Mouse (Mus musculus) forelimb bud, embryonic 11.5 days (tissue): ENCODE measurements around the gene Nelfb.

Source experiments
- DNase-seq: peaks from one replicate; pipeline ENCODE4 v3.0.0-alpha.2; 2012; ENCODE audit warnings: low read depth, low spot score

Nelfb gene

GRCm38 (mm10) chr2:25230581-25230980, 19.3 kb upstream of the Nelfb start:
- DNase-seq: no peak

DNA sequence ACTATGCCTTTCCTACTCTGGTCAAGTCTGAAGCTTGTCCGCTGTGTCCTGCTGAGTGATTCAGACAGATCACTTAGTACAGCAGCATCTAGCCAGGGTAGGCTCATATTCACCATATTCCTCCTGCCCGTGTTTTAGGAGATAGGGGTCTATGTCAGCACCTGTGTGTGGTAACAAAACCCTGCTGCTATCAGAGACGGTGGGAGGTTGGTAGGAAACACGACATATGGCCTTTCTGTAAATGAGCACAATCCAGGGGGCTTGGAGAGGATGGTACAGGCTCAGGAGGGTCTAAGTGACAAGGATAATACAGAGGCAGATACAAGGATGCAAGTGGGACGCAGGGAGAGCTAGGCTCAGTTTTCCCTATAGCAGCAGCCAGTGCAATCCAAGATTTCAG, 18.3 kb upstream of the Nelfb start:
- DNase-seq: no peak

- no peak for DNase-seq
Measured at GRCm38 (mm10) chr2:25228995-25229530, 17.8 kb upstream of the Nelfb start.

DNA sequence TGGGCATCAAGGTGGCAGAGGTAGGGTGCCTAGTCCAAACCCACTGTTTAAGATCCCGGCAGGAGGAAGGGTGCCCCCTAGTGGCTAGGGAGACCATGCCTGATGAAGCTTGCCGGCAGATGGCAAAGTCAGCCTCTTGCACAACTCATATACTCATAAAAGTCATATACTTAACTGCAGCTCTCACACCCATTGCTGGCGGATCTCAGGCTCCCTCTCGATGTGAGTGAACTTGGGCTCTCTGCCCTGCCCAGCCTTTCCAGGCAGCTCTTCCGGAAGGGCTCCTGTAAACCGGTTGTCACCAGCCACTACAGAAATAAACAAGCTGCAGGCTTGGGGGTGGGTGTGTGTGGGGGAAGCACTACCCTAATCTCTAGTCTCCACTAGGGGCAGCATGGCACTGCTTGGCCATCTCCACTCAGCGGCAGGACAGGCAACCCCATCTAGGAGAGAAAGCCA, 17.2 kb upstream of the Nelfb start:
- peak; percentile 84 for DNase-seq

DNA sequence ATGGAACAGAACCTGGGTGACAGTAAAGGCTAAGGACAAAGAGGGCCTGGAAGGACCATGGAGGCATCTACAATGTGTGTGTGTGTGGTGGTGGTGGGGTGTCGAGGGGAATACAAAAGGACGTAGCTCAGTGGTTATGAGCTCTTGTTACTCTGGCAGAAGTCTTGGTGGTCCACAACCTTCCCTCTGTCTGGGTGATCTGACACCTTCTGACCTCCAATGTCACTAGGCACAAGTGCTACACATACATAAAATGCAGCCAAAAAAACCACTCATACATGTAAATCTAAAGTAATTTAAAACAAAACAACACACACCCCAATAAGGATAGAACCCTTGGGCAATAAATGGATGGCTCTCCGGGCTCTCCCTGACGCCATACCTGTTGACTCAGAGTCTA, 16.1 kb upstream of the Nelfb start:
- no peak for DNase-seq

- no peak for DNase-seq
Measured at GRCm38 (mm10) chr2:25226864-25227263, 15.6 kb upstream of the Nelfb start.

DNA sequence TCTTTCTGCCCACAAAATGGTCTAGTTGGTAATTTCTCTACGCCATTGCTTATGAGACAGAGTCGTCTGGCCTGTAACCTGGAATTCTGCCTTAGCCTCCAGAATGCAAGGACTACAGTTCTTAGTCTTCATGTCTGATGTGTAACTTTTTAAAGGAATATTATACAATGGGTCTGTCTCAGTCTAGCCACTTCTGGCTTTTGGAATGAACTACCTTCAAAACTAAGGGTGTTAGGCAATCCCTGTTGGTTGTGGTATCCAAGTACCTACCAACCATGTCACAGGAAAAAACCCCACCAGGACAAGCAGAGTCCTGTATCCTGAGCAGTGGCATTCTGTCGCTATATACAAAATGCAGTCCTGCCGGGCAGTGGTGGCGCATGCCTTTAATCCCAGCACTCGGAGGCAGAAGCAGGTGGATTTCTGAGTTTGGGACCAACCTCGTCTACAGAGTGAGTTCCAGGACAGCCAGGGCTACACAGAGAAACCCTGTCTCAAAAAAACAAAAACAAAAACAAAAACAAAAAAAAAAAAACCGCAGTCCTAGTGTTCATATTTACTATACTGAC, 14.6 kb upstream of the Nelfb start:
- DNase-seq: no peak

DNA sequence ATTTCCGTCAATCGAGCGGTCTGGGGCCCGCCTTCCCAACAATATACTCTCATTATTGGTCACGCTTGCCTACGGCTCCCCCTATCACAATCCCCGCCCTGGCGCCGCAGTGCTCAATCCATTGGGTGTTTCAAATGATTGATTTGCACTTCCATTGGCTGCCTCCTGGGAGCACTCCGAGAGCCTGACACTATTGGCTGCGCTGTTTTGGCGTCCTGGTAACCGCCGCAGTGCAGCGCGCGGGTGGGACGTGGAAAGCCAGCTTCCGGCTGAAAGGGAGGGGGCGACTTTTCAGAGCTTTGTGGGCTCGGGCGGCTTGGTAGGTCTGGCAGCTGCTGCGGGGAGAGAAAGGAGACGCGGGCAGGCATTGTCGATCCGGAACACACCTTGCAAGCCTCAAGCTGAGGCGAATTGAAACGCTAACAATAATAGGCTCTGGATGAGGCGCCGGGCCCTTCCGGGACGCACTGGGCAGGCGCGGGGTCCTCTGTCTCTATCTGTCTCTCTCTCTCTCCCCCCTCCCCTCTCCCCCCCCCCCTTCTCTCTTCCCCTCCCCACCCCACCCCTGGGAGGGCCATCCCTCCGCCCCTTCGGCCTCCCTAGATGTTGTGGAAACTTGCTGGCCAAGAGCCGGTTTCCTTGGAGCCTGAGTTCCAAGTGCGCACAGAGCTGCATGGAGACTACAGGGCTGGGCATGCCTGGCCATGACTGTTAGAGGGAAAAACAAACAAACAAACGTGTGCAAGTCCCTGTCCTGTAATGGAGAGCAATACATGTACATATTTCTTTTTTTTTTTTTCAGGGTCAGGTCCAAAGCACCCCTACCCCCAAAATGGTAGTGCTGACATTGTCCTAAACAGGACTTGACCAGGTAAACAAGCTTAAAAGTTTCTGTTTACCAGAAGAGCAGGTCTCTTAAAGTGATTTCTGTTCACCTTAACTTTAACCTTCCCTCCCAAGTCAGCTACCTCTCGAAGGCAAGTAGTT, 13.8 kb upstream of the Nelfb start:
- DNase-seq: peak; percentile 99

DNA sequence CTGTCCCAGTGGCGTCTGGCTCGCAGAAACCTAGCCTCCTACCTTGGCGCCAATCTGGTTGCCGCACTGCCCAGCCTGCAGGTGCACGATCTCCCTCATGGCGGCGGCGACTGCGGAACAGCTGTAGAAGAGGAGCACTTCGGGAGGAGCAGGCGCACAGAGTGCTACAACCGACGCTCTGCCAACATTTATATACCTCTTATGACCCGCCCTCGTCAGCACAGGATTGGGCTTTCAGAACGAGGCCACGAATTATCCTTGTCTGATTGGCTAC, 13.1 kb upstream of the Nelfb start, which contains the start of gene Tubb4b:
TSS of gene Tubb4b (minus strand) at position 211 of the 274 bp plus-strand sequence.
- no peak for DNase-seq

GRCm38 (mm10) chr2:25223681-25224491, 12.6 kb upstream of the Nelfb start:
- DNase-seq: no peak

DNA sequence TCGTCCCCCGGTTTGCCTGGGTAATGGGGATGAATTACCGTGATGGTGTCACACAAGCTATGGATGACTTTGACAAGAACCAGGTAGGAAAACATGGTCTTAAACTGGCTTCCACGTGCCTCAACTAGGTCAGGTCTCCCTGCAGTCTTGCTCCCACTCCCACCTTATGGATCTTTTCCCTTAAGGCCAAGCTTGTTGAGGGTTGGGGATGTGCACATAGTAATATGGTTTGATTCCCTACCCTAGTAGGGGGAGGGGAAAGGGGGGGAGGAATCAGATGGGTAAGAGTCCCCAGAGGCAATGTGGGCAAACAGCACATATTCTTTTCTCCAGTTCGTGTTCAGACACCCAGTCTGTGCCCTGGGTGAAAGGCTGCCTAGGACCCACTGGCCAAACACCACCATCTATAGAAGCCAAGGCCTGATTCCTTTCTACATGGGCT, 10.1 kb upstream of the Nelfb start:
- DNase-seq: no peak

GRCm38 (mm10) chr2:25218445-25218844, 7.2 kb upstream of the Nelfb start, which contains the start of gene Fam166a:
Gene Fam166a, plus strand, starts transcription at chr2:25218745.
- DNase-seq: no peak

GRCm38 (mm10) chr2:25217666-25218065, 6.4 kb upstream of the Nelfb start:
- no peak for DNase-seq

- DNase-seq: no peak
Measured at GRCm38 (mm10) chr2:25214444-25214843, 3.2 kb upstream of the Nelfb start, which contains the start of gene Stpg3. Gene Stpg3, minus strand, starts transcription at chr2:25214637.

GRCm38 (mm10) chr2:25213266-25213865, 2.1 kb upstream of the Nelfb start:
- DNase-seq: no peak

DNA sequence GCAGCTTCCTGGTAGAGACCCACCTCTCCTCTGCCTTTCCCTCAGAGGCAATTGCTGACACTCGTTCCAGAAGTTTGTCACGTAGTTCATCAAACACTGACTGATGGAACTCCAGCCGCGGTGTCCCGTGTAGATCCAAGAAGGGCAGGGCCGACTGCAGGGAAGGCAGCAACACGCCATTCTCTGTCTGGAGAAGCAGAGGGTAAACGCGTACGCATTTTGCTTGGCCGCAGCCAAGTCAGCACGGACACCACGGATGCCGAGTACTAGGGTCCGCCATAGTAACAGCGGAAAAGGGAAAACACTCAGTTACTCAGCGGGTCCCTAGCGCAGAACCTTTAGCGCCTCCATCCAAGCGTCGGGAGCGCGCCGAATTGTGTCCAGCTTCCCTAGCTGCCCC, 603 bp downstream of the Nelfb start:
- no peak for DNase-seq

- no peak for DNase-seq
Measured at GRCm38 (mm10) chr2:25207593-25207992, 3.7 kb downstream of the Nelfb start.

DNA sequence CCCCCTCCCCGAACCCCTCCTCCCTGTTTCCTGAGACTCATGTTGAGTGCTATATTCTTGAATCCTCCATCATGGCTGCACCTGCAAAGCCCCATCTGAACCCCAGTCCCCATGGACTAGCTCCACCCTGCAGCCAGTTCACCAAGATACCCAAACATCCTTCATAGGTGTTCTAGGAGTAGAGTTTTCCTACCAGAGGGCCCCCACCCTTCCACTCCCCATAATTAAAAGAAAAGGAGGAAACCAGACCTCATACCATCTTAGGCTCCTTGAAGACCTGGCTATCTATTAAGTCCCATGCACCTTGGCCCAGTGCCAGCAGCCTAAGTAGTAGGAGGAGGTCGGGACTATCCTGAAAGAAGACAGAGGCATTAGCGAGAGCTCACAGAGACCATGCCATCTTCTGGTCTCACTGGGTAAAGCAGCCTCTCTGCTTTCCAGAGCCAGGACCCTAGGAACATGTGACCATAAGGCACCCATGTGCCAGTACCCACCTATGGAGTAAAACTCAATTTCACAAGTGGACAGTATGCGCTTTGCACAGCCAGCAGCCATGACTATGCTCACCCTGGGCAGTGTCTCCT, 7.6 kb downstream of the Nelfb start:
- no peak for DNase-seq

- DNase-seq: no peak
Measured at GRCm38 (mm10) chr2:25200631-25201030, 10.7 kb downstream of the Nelfb start.

GRCm38 (mm10) chr2:25197946-25198345, 13.3 kb downstream of the Nelfb start:
- no peak for DNase-seq

- no peak for DNase-seq
Measured at GRCm38 (mm10) chr2:25197191-25197590, 14.1 kb downstream of the Nelfb start.
